Mouse (Mus musculus) retina, postnatal 7 days (tissue): ENCODE data around the gene N4bp2.
"Not testable (repeated sequence)": the region's sequence is repeated elsewhere in the genome, so short reads cannot be mapped to it uniquely, and the experiment has no call there.

Source experiments
- DNase-seq: peaks from one replicate; pipeline ENCODE4 v3.0.0-alpha.2; 2012; ENCODE audit warnings: low read depth, low spot score

N4bp2 gene

GRCm38 (mm10) chr5:65763088-65763915 is at the start of gene N4bp2:
TSS of gene N4bp2 (plus strand) at chr5:65763521.
- peak; percentile 30 for DNase-seq

GRCm38 (mm10) chr5:65715084-65715483 is 48.2 kb upstream of the N4bp2 start:
- DNase-seq: no peak

- no peak for DNase-seq
Measured at GRCm38 (mm10) chr5:65717063-65717902, 46.0 kb upstream of the N4bp2 start.

- not testable (repeated sequence) for DNase-seq
Measured at GRCm38 (mm10) chr5:65717903-65718211, 45.5 kb upstream of the N4bp2 start.

- DNase-seq: no peak
Measured at GRCm38 (mm10) chr5:65718368-65718767, 45.0 kb upstream of the N4bp2 start.

- peak; percentile 14 for DNase-seq
Measured at GRCm38 (mm10) chr5:65724311-65725054, 38.8 kb upstream of the N4bp2 start.

GRCm38 (mm10) chr5:65731173-65732007 is 31.9 kb upstream of the N4bp2 start:
- DNase-seq: no peak

- no peak for DNase-seq
Measured at GRCm38 (mm10) chr5:65735601-65736000, 27.7 kb upstream of the N4bp2 start.

GRCm38 (mm10) chr5:65739366-65739765 is 24.0 kb upstream of the N4bp2 start:
- no peak for DNase-seq

GRCm38 (mm10) chr5:65746908-65747307 is 16.4 kb upstream of the N4bp2 start:
- no peak for DNase-seq

GRCm38 (mm10) chr5:65748386-65748785 is 14.9 kb upstream of the N4bp2 start:
- no peak for DNase-seq

- no peak for DNase-seq
Measured at GRCm38 (mm10) chr5:65748880-65749279, 14.4 kb upstream of the N4bp2 start.

GRCm38 (mm10) chr5:65752021-65752420 is 11.3 kb upstream of the N4bp2 start:
- DNase-seq: no peak

- no peak for DNase-seq
Measured at GRCm38 (mm10) chr5:65755859-65756258, 7.5 kb upstream of the N4bp2 start.

- DNase-seq: no peak
Measured at GRCm38 (mm10) chr5:65757110-65757509, 6.2 kb upstream of the N4bp2 start.

- no peak for DNase-seq
Measured at GRCm38 (mm10) chr5:65760041-65760440, 3.3 kb upstream of the N4bp2 start.

GRCm38 (mm10) chr5:65760599-65760998 is 2.7 kb upstream of the N4bp2 start:
- DNase-seq: no peak

GRCm38 (mm10) chr5:65761020-65761419 is 2.3 kb upstream of the N4bp2 start:
- DNase-seq: no peak

GRCm38 (mm10) chr5:65761921-65762320 is 1.4 kb upstream of the N4bp2 start:
- no peak for DNase-seq

- no peak for DNase-seq
Measured at GRCm38 (mm10) chr5:65762686-65763085, 635 bp upstream of the N4bp2 start.
